ENCODE assay signal across 10 mouse cellular contexts in genomic region chr2:31088871-31089270, GRCm38 (mm10). TPM values are rescaled to one million over a fixed set of nuclear protein-coding genes. Genes with fewer than 3 reads are reported as not detected.
A peak's percentile ranks its signal among the peaks of the same experiment; 100 is the strongest.
DNase-seq lines count a peak whose midpoint lies in the region; TF ChIP-seq lines count a peak whose summit lies in the region.
"Had no signal": no experiment of that assay in that cellular context is flagged by ENCODE, and none has a peak within 500 bp of the region (broad histone marks: within the 10 kb centered on the region; RNA-seq: fewer than 3 reads in every experiment).

No protein-coding gene starts in this region.

- no peak overlapping the region for H3K4me3 ChIP-seq in layer of hippocampus, adult 2 months
- H3K4me3 ChIP-seq in bone marrow macrophage, adult 2 months (ENCODE audit: insufficient read depth, low read length), result no peak overlapping the region
- no peak overlapping the region for H3K4me3 ChIP-seq in small intestine, adult 2 months (ENCODE audit: low read depth, low read length)
- H3K4me3 ChIP-seq: erythroblast, embryonic 14.5 days had no signal

- 0 out of 2 replicates have a peak, but pooled peaks cover 4% of the 10 kb centered on the region for H3K36me3 ChIP-seq in small intestine, adult 2 months (ENCODE audit: control insufficient read depth, insufficient read depth, low read length)

- H3K27me3 ChIP-seq in small intestine, adult 2 months (ENCODE audit: control insufficient read depth, insufficient read depth, low read length), result no peaks in the 10 kb centered on the region

- no peak for TF ChIP-seq POLR2A in bone marrow macrophage, adult 2 months (IDR thresholded peaks at IDR 0.05; ENCODE audit: borderline replicate concordance, low read depth, low read length)
- TF ChIP-seq POLR2A in small intestine, adult 2 months (IDR thresholded peaks at IDR 0.05; ENCODE audit: low read depth, low read length), result no peak

- peak; percentile 54 to 55 for DNase-seq in cerebellum, postnatal 25 days
- DNase-seq in cerebellum, adult 9-10 months, result no peak
- no peak for DNase-seq in layer of hippocampus, adult 2 months (ENCODE audit: low spot score in 2 of 2)
- no peak for DNase-seq in layer of hippocampus, postnatal 25 days (ENCODE audit: extremely low spot score in 1 of 2, low spot score in 1 of 2)
- DNase-seq in natural killer cell, adult 2 months (ENCODE audit: low spot score in 2 of 2), result no peak
- no peak for DNase-seq in adrenal gland, postnatal 10 days
- DNase-seq: right cerebral cortex, postnatal 4 days had no signal

- peak overlapping the region; percentile 86 for H3K27ac ChIP-seq in layer of hippocampus, adult 2 months
- peak overlapping the region; percentile 95 for H3K27ac ChIP-seq in bone marrow macrophage, adult 2 months (ENCODE audit: insufficient read depth, low read depth, low read length)
- H3K27ac ChIP-seq in small intestine, adult 2 months (ENCODE audit: insufficient read depth, low read depth, low read length), result peak overlapping the region; percentile 33; the same call in 1 of the 2 replicates

- WGBS in small intestine, adult 2 months, result 83% methylated on average over 8 of the region's 8 CpGs

- TF ChIP-seq CTCF in layer of hippocampus, adult 2 months (conservative IDR thresholded peaks at IDR 0.05), result no peak
- TF ChIP-seq CTCF in bone marrow macrophage, adult 2 months (IDR thresholded peaks at IDR 0.05; ENCODE audit: low read depth, low read length), result no peak
- TF ChIP-seq CTCF in small intestine, adult 2 months (IDR thresholded peaks at IDR 0.05; ENCODE audit: extremely low read depth, insufficient read length, insufficient replicate concordance, low read depth, low read length), result no peak

- H3K4me1 ChIP-seq in bone marrow macrophage, adult 2 months (ENCODE audit: control insufficient read depth, insufficient read depth, low read length), result peaks cover 45% of the 10 kb centered on the region
- H3K4me1 ChIP-seq in small intestine, adult 2 months (ENCODE audit: control insufficient read depth, insufficient read depth, insufficient read length, low read length), result peaks cover 8% of the 10 kb centered on the region; the same call in 1 of the 2 replicates

RNA-seq across cellular contexts. Expression of gene Fnbp1, which starts 52.9 kb away (rescaled TPM):
- 100 to 1,000 TPM; 113 to 120 TPM for total RNA-seq in layer of hippocampus, adult 2 months (2021)
- 100 to 1,000 TPM in 1 of 2 experiments, 10 to 100 TPM in 1; 95.1 to 118 TPM for total RNA-seq in layer of hippocampus, postnatal 25 days (2021)
- 255 and 258 TPM in 2 replicates for polyA plus RNA-seq in bone marrow macrophage, adult 2 months (2012; ENCODE audit: insufficient read depth, insufficient read length, missing spikeins)
- 20.3 and 28.6 TPM in 2 replicates for polyA plus RNA-seq in small intestine, adult 2 months (2012; rRNA removed)
- 10 to 100 TPM; 48.1 to 58.5 TPM for total RNA-seq in adrenal gland, postnatal 10 days (2021)

Comparison
In these comparisons a context has a peak if more than half of its experiments do, and no peak if none do; other contexts are left out.
1. DNase-seq: peak in cerebellum, postnatal 25 days (2 of 2); none in cerebellum, adult 9-10 months (single experiment), layer of hippocampus, adult 2 months (0 of 2), layer of hippocampus, postnatal 25 days (0 of 2), natural killer cell, adult 2 months (0 of 2) and adrenal gland, postnatal 10 days (single experiment).
2. H3K27ac ChIP-seq: peak in every context shown above with its lines; median percentile 95 in bone marrow macrophage, adult 2 months; 86 in layer of hippocampus, adult 2 months; 33 in small intestine, adult 2 months.